Mouse (Mus musculus): ENCODE measurements at regions not wholly inside any gene's neighbourhood (a gene's known extent, or its start where the extent isn't known, plus 50 kb on each side); places are given as distances from the start of the nearest gene placed in this dataset.

DNA sequence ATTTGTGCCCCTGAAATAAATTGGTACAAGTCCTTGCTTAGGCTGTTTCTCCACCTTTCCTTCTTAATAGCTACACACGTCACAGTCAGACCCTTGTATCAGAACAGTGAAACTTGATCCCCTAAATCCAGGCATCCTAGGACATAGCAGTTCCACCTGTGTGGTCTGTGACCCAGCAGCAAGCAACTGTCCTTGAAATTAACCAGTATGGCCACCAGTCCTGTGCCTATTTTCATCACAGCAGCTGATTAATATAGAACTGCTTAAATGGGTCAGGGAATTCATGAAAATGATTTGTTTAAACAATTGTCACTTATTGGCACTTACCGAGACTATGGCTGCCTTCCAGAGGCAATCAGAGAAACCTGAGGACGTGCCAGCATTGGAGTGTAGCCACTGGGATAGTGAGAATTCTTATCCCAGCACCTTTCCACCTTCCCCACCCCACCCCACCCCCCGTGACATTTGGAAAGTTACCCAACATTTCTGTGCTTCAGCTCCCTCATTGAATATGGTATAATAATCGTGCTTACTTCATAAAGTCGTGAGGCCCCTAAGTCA is 135.4 kb upstream of the Cdkn2b start:
- no peak for DNase-seq

DNA sequence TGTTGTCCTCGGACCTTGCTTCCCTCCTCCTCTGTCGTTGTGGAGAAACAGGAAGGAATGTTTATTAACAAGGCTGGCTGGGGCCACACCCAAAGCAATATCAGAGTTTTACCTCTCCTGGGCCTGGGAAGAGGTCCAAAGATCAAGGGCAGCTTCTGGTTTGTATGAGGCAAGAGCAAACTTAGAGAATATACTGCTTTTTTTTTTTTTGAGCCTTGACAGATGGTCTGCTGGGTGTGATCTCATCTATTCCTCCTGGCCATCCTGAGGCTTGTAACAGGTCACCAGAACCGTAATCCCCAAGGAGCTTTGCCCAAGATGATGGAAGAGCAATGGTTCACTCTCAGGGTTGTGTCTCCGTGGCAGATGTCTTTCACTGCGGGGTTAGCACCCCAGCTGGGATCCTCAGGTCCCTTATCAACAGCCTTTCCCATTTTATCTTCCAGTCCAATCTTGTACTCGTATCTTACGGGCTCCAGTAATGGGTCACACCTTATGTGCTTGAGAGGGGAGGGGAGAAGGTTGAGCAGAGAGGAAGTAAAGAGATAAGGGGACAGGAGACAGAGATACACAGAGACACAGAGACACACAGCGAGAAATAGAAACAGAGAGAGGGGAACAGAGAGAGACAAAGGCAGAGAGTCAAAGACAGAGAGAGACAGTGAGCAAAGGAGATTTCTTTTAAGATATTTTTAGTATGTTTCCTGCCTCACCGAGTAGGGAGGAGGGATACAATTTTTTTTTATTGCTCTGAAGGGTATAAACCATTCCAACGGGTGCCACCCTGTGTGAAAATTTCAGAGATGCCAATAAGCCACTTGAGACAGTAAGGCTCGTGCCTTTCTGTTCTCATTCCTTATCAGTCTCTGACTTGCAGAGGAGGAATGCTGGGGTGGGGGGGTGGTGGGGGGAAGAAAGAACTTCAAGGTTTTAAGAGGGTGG is 134.6 kb upstream of the Cdkn2b start:
- DNase-seq, result no peak

DNA sequence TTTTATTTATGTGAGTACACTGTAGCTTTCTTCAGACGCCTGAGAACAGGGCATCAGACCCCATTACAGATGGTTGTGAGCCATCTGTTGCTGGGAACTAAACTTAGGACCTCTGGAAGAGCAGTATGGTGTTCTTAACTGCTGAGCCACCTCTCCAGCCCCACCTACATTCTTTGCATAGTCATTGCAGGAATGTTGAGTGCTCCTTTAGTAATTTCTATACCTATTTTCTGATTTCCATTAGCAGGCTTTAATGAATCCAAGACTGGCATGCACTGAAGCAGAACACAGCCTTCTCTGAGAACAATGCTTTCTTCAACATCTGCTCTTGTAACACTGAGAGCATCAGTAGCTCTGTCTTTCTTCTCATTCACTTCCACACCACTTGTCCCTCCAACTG is 131.7 kb upstream of the Cdkn2b start:
- DNase-seq, result no peak

DNA sequence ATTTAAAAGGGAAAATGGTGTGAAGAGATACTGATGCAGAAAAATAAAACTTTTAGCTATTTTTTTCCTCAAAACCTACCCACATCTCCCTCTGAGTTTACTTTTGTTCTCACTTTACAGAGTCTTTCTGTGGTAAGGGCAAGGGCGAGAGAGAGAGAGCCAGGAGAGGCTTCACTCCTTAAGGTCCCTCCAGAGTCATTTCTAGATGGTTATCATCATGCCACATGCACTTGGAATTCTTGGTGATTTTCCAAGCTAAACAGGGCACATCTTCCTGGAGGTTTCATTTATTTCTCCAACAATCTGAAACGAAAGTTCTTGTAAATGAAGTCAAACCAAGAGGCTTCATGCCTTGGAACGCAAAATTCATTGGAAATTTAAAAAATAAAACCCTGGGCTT is 130.0 kb upstream of the Cdkn2b start:
- DNase-seq, result no peak

DNA sequence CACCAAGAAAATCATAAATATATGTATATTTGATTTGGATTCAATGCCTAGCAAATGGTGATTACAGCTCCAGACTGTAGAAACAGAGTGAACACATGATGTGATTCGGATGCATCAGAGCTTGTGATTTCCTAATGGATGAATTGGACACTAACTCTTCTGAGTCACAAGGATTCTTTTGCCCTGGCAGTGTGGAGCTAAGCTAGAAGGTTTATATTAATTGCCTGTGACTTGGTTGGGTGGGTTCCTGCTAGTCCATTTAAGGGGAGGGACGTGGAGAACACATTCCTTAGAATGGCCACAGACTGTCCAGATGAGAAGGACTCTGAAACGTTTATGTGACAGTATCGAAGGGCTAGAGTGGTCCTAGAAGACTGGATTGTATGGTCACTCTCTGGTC is 129.5 kb upstream of the Cdkn2b start:
- DNase-seq, result no peak

DNA sequence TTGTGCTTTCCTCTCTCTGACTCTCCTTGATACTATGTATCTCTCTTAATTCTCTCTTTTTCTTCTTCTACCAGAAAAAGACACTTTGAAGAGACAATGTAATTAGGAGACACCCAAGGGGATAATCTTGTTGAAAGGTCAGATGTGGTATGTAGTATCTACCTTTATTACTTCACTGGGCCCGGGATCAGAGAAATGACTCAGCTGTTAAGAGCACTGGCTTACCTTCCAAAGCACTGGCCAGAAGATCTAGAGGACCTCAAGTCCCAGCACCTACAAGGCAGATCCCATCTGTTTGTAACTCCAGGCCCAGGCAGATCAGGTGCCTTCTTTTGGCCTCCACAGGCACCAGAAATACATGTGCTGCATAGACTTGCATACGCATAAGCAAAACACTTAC is 127.8 kb upstream of the Cdkn2b start:
- no peak for DNase-seq

DNA sequence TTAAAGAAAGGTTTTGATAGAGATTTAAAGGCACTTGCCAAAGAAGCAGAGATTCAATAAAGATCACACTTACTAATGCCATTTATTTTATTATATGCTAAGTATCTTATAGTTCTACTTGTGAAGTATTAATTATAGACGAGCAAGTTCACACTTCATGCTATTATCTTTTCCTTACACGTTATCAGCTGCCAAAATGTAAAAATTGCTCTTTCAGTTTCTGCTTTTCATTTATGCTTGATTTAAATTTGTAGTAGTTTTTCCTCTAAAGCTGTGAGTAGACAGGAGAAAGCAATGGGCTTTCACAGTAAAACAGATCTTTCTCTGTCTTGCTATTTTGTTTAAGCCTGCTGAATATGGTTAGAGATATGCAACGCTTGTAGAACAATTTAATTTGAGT is 125.9 kb upstream of the Cdkn2b start:
- no peak for DNase-seq

DNA sequence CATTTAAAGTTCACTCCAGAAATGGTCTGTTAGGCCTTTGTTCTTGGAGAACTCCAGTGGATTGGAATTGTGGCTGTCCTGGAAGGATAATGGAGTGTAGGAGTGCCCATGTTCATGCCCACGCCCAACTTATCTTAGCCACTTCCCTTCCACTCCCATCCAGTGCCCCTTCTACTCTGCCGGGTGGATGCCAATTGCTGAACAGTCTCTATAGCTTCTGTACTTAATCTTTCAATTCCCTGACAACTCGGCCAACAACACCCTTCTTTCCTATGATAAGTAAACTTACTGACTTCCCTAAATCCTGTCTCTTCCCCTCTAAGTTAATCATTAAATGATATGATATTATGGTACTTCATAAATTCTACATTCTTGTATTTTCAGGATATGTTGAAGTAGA is 123.3 kb upstream of the Cdkn2b start:
- no peak for DNase-seq

DNA sequence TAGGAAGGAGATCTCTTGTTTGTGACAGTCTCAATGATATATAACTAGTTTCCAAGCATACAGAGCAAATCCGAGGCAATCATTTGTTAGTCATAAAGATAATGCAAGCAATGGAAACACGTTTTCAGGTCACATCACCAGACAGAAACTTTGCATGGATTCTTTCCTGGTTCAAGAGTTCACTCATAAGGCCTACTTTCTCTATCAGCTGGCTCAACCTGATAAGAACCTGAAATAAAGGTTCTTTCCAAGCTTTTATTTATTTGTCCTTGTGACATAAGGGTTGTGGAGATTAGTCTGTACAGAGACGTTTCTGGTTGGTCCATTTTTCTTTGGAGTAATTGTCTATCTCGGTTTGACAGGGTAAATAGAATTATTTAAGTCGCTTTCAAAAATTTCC is 122.7 kb upstream of the Cdkn2b start:
- DNase-seq, result no peak

DNA sequence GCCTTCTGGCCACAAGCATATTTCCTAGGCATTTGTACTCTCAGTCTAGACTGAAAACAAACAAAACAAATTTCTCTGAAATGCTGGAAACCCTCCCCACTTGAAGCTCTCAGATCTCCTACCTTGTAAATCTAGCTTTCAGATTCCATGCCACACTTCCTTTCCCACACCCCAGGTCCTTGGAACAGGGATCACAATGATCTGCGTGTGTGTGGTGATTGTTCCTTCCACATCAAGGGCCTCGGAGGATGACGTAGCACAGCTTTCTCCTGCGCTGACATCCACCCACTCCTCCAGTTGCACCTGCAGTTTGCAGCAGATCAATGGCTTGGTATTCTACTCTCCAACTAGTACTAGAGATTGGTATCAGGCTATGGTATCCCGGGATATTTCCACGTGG is 120.7 kb upstream of the Cdkn2b start:
- DNase-seq, result no peak

DNA sequence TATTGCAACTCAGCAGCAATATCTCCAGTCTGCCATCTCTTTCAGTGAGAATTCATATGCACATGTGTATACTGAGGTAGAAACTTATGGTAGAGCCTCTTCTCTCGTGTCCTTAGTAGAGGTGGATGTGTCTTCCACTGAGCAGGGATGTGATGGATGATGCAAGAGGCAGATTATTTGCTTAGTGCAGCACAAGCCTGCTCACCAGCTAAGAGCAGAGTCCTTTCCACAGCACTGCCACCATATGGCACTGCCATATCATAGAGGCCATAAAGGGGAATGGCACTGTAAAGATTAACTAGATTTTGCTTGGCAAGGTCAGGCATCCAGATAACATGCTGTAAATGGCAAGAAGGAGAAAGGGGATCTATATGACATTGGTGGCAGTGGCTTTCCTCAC is 117.6 kb upstream of the Cdkn2b start:
- no peak for DNase-seq

DNA sequence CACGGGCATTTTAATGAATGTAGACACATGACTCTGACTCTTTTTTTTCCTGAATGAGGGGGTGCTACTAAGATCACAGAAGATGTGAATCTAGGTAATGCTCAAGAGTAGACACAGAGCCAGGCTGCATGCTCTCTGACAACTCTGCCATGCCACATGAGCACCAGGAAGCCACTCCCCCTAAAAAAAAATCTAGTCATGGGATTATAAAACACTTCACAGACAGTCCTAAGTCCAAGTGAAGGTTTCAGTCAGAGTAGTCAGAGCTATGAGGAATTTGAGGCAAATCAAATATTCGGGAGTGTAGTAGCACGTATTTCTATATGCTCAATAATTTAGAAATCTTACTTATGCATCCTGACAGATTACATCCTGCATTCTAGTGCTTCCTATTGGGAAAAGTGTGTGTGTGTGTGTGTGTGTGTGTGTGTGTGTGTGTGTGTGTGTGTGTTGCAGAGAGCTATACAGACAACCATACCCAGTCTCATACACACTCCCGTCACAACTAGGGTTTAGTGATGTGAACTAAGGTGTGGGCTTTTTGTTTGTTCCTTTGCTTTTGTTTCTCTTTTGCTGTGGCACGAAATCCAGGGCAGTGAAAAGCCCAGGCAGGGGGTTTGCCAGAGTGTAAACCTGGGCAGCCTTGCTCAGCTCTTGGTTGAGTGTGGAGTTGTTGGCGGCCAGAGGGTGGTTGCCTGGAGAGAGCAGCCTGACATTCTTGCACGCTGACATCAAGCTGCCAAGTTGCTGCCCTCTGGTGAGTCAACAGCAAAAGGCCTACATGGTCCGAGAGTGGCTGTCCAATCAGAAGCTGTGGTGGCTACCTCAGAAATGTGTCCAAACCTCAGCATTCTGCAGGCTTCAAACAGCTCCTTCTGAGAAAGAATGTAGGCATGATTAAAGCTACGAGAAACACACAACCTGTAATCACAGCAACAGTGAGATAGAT is 116.8 kb upstream of the Cdkn2b start:
- DNase-seq, result peak; percentile 40 to 74

DNA sequence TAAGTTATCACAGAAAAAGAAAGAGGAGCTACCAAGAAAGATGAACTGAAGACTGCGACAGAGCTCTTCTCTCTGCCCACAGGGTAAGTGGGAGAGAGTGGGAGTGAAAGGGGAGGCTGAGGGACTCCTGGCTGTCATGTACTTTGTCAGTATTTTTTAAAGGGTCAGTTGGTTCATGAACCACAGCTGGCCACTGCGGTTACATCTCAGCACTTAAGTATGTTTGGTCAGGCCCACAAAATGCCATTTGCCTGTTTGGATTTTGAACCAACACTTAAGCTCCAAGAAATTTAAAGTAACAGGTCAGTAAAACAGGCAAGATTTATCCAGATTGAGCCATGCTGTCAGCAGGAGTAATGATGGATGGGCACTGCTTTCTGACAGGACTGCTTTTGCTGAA is 115.1 kb upstream of the Cdkn2b start:
- DNase-seq, result no peak

DNA sequence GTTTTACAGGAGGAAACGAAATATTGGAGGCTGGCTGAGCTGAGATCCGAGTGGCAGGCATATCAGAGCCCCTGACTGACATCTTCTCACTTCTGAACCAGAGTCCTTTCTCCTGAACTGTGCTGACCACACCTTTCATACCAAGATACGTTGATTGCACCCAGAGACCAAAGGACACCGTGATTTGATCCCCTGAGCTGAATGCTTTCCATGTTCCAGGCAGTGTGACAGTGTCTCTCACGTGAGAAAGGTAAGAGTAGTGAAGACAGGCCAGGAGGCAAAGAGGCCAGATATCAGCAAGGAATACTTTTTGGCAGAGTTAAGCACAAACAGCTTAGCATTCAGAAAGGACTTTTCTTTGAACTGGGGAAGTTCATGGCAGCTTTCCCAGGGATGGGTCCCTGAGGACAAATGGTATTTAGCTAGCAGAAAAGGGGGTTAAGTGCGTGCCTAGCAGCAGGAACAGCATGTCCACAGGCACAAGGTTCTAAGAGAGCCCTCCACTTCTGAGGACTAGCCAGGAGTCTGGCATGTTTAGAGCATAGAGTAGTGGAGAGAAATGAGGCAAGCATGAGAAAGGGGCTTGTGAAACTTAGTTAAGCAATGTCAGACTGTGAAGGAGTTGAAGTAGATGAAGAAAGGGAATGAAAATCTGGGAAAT is 111.0 kb upstream of the Cdkn2b start:
- peak in 1 of 2 experiments; percentile 38 for DNase-seq

DNA sequence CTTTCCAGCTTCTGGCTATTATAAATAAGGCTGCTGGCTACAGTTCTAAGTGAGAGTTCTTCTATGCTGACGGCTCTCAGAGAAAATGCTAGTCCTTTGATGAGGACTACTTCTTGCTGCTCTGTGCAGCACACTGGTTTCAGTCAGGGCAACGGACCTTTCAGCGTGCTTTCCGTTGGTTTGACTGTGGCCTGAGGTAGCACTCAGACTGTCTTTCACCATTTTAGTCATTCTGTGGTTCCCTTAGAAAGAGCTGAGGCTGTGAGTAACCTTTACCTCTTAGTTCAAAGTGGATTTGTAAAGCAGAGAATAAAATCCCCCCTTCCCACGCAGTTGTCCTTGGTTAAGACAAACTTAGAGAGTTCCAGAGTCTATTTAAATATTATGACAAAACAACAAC is 110.0 kb upstream of the Cdkn2b start:
- DNase-seq, result no peak

DNA sequence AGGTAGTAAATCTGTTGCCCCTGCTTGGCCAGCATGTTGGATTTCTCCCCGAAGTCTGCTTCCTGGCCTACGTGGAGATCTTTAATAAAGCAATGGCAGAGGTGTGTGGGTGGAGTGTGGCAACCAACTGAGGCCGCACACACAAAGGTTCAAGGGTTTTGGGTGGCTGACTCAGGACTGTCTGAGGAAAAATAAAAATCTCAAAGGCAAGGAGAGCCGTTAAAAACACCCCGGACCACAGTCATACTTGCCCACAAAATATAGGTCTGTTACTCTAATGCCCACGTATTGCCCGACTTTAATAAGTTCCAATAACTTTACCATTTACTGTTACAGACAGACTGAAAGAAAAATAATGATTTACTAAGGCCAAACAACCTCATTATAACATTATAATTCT is 108.7 kb upstream of the Cdkn2b start:
- DNase-seq, result no peak

DNA sequence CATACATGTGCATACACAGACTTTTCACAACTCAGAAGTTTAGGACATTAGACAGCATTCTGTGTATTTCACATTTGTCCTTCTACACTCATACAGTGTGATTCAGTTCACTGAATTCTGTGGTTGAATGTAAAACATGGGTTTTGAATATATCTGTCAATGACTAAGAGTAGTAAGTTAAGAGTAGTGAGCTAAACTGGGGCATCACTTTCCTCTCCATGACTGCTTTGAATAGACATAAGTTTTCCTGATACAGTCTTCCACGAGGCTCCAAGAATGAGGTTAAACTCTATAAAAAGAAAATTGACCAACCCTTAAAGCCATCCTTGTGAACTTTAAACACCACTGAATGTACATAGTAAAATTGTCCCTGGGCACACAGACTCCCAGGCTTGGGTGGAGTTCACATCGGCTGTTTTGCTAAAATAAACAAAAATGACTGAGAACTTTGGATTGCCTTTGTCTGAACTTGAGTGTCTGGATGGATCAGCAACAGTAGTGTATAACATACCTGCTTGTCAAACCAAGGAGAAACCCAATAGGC is 94.9 kb upstream of the Cdkn2b start:
- no peak for DNase-seq

DNA sequence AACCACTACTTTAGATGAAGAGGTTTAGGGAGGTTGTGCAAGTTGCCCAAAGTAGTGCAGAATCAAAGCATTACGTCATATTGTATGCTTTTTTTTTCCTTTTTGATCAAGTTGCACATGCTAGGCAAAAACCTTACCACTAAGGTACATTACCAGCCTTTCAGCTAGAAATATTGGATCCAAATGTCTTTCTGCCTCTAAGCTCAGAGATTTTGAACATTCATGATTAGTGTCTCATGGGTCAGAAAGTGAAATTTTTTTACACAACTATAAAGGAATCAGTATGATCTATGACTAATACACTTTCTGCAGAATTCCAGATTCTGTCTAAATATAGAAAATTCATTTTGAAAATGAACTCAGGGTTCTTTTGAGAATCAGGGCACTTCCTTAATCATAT is 92.3 kb upstream of the Cdkn2b start:
- DNase-seq, result no peak

DNA sequence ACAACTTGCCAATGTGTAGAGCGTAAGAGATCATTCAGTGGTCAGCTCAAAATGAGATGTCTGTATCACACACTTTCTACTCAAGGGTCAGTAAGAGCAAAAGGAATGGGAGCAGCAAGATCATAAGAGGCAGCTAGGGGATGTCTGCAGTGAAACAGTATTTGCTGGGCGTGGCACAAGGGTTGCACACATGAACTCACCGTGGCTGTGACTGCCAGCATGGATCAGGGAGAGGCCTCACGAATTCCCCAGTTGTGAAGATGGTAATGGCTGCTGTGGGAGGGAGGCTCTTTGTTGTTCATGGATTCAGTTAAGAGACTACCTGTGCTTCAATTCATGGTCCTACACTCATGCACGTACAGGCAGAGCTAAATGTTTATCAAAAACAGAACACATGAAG is 91.5 kb upstream of the Cdkn2b start:
- DNase-seq, result no peak

DNA sequence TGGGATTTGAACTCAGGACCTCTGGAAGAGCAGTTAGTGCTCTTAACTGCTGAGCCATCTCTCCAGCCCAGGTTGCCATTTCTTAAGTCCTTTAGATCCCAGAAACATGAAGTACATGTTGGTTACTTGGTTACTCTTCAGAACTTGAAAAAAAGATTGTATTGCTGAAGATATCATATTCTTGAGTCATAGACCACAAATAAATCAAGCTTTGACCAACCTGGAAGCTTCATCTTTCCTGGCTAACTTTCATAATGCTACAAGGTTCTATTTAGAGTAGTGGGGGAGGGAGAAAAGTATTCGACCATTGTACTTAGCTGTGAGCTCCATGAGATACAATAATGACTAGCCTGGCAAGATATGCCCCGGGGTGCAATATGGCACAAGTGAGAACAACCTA is 90.9 kb upstream of the Cdkn2b start:
- no peak for DNase-seq

DNA sequence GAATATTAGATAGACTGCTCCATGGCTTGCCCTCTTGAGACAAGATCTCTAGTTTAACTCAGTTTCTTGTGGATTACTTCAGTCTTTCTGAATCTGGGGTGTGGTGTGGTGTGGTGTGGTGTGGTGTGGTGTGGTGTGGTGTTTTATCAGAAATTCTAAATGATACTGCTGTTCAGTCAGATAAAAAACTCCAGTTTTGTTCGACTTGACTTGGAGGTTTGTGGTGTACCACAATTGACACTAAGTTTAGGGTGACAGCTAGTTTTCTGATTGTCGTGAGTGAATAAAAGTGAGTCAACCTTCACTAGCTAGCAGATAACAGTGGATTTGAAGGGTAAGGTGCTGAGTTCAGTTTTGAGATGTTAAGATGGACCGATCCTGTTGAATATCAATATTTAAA is 89.5 kb upstream of the Cdkn2b start:
- no peak for DNase-seq

DNA sequence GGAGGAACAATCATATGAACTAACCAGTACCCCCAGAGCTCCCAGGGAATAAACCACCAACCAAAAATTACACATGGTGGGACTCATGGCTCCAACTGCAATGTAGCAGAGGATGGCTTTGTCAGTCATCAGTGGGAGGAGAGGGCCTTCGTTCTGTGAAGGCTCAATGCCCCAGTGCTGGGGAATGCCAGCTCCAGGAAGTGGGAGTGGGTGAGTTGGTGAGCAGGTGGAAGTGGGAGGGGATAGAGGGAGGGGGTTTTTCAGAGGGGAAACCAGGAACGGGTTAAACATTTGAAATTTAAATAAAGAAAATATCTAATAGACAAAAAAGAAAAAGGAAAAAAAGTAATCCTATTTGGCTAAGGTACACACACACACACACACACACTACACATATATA is 88.4 kb upstream of the Cdkn2b start:
- DNase-seq, result no peak

DNA sequence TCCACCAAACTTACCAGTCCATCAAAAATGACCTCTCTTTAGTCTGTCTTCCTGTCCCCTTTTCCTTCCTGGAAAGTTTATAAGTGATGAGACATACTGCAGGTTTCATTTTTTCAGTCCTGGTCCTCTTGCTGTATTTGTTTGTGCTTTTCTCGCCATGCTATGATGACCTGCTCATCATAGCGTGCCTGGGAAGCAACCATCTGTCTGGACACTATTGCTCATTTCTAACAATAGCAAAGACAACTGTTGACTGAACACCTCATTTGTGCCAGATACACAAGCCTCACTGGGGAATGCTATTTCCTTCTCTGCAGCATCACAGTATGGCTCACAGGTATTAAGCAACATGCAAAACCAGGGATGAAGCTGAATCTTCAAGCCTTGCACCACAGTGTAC is 85.2 kb upstream of the Cdkn2b start:
- DNase-seq, result no peak

Data from kidney, postnatal 25 days (tissue).